Mouse (Mus musculus) neural tube, embryonic 14.5 days (tissue): ENCODE data around the gene Figla. TPM values are rescaled to one million over a fixed set of nuclear protein-coding genes. Genes with fewer than 3 reads are reported as not detected.

ENCODE experiments used
- ATAC-seq: fragments of 200-750 bp; cut with Nextera tagmentation; 2 replicates; pipeline ENCODE4 v1.8.0; 2017; ENCODE audit warnings: low read depth, mild to moderate bottlenecking, moderate TSS enrichment, moderate library complexity
- H3K27ac ChIP-seq: fragments of 300-500 bp; sonication (generic); 2 replicates; pipeline ENCODE4 v1.5.1; 2014; ENCODE audit warnings: low read depth, mild to moderate bottlenecking, control low read depth, low read length, moderate library complexity, mixed read lengths
- H3K27me3 ChIP-seq: fragments of 300-500 bp; sonication (generic); 2 replicates; pipeline ENCODE4 v1.6.1; 2014; ENCODE audit warnings: low read length; ENCODE audit not compliant: control insufficient read depth, insufficient read depth
- H3K36me3 ChIP-seq: fragments of 300-500 bp; sonication (generic); 2 replicates; pipeline ENCODE4 v1.6.1; 2014; ENCODE audit warnings: low read length, mixed read lengths; ENCODE audit not compliant: control insufficient read depth, insufficient read depth
- H3K4me1 ChIP-seq: fragments of 300-500 bp; sonication (generic); 2 replicates; pipeline ENCODE4 v1.6.1; 2014; ENCODE audit warnings: low read length; ENCODE audit not compliant: control insufficient read depth, insufficient read depth
- H3K4me2 ChIP-seq: fragments of 300-500 bp; sonication (generic); 2 replicates; pipeline ENCODE4 v1.6.1; 2014; ENCODE audit warnings: mild to moderate bottlenecking, low read depth, low read length, control low read depth
- H3K4me3 ChIP-seq: fragments of 300-500 bp; sonication (generic); 2 replicates; pipeline ENCODE4 v1.5.1; 2014; ENCODE audit warnings: low read depth, low read length, control low read depth, mixed read lengths
- H3K9ac ChIP-seq: fragments of 300-500 bp; sonication (generic); replicated peaks from 2 replicates; pipeline ENCODE4 v1.6.1; 2014; ENCODE audit warnings: low read depth, mild to moderate bottlenecking, control low read depth, low read length, mixed read lengths
- H3K9me3 ChIP-seq: fragments of 300-500 bp; sonication (generic); 2 replicates; pipeline ENCODE4 v1.6.1; 2016; ENCODE audit warnings: low read length; ENCODE audit not compliant: control insufficient read depth
- WGBS: fragments of 180-500 bp; shearing (Covaris S2); extraction: QIAGEN DNeasy Blood & Tissue Kit; methylation state at CpG from one replicate; pipeline ENCODE4 v1.1.7; 2014; 5-methylcytosine and 5-hydroxymethylcytosine counted together
- polyA plus RNA-seq: library from polyadenylated mRNA; unstranded; fragments of >200 nt; fragmentation: Nextera tagmentation; extraction: Ambion mirVana; gene quantifications from 2 replicates; pipeline ENCODE4 v1.2.1, GENCODE M21; 2014

The Figla gene
- polyA plus RNA-seq, 1 experiment from 2014 or later = not detected

- H3K4me2 ChIP-seq = no peak overlapping the region
- no peak overlapping the region for H3K9ac ChIP-seq
- H3K4me1 ChIP-seq = peaks cover 49% of the 10 kb centered on the region
- H3K9me3 ChIP-seq = no peaks in the 10 kb centered on the region
- no peak for ATAC-seq
- H3K36me3 ChIP-seq = no peaks in the 10 kb centered on the region
- peak overlapping the region; percentile 23; the same call in 1 of the 2 replicates for H3K27ac ChIP-seq
- H3K4me3 ChIP-seq = no peak overlapping the region
- H3K27me3 ChIP-seq = no peaks in the 10 kb centered on the region
- WGBS = 0% methylated on average over 1 of the region's 1 CpGs
These were observed 42.5 kb downstream of the Figla start for GRCm38 (mm10) chr6:86058475-86058874.

GRCm38 (mm10) chr6:86059151-86059853 is 43.3 kb downstream of the Figla start:
- Histone ChIP-seq H3K4me1 (peaks cover 55% of the 10 kb centered on the region), H3K9ac (peak overlapping the region; percentile 35; the same call in 1 of the 2 replicates), H3K9me3 (no peaks in the 10 kb centered on the region), H3K27me3 (no peaks in the 10 kb centered on the region), H3K4me2 (peak overlapping the region; percentile 2; the same call in 1 of the 2 replicates), H3K27ac (peak overlapping the region; percentile 86), H3K4me3 (no peak overlapping the region), H3K36me3 (no peaks in the 10 kb centered on the region)
- ATAC-seq = peak; percentile 66; the same call in 1 of the 2 replicates
- 20% methylated on average over 7 of the region's 7 CpGs for WGBS

- Histone ChIP-seq H3K27ac (peak overlapping the region; percentile 86; the same call in 1 of the 2 replicates), H3K4me3 (no peak overlapping the region), H3K9ac (no peak overlapping the region), H3K36me3 (no peaks in the 10 kb centered on the region), H3K27me3 (no peaks in the 10 kb centered on the region), H3K4me1 (peaks cover 63% of the 10 kb centered on the region), H3K9me3 (no peaks in the 10 kb centered on the region), H3K4me2 (no peak overlapping the region)
- WGBS = 94% methylated on average over 3 of the region's 3 CpGs
- no peak for ATAC-seq
These were observed 44.2 kb downstream of the Figla start for GRCm38 (mm10) chr6:86060170-86060569.

GRCm38 (mm10) chr6:86062226-86062625 is 46.3 kb downstream of the Figla start:
- H3K36me3 ChIP-seq = no peaks in the 10 kb centered on the region
- no peaks in the 10 kb centered on the region for H3K9me3 ChIP-seq
- ATAC-seq = no peak
- no peak overlapping the region for H3K4me3 ChIP-seq
- WGBS = 32% methylated on average over 5 of the region's 5 CpGs
- no peaks in the 10 kb centered on the region for H3K27me3 ChIP-seq
- peak overlapping the region; percentile 23 for H3K4me2 ChIP-seq
- peaks cover 78% of the 10 kb centered on the region for H3K4me1 ChIP-seq
- peak overlapping the region; percentile 91 for H3K27ac ChIP-seq
- no peak overlapping the region for H3K9ac ChIP-seq

GRCm38 (mm10) chr6:86062684-86063083 is 46.7 kb downstream of the Figla start:
- H3K4me3 ChIP-seq = no peak overlapping the region
- no peaks in the 10 kb centered on the region for H3K36me3 ChIP-seq
- no peaks in the 10 kb centered on the region for H3K9me3 ChIP-seq
- H3K4me2 ChIP-seq = peak overlapping the region; percentile 23
- peaks cover 76% of the 10 kb centered on the region for H3K4me1 ChIP-seq
- ATAC-seq = 0 out of 2 replicates have a peak, but pooled peaks have one; percentile 13
- no peaks in the 10 kb centered on the region for H3K27me3 ChIP-seq
- no peak overlapping the region for H3K9ac ChIP-seq
- 56% methylated on average over 2 of the region's 2 CpGs for WGBS
- peak overlapping the region; percentile 91 for H3K27ac ChIP-seq

- WGBS = 11% methylated on average over 6 of the region's 6 CpGs
- peaks cover 60% of the 10 kb centered on the region for H3K4me1 ChIP-seq
- no peaks in the 10 kb centered on the region for H3K36me3 ChIP-seq
- H3K9ac ChIP-seq = no peak overlapping the region
- H3K27me3 ChIP-seq = no peaks in the 10 kb centered on the region
- ATAC-seq = peak; percentile 57
- peak overlapping the region; percentile 91 for H3K27ac ChIP-seq
- H3K4me2 ChIP-seq = no peak overlapping the region; the same call in 1 of the 2 replicates
- H3K9me3 ChIP-seq = no peaks in the 10 kb centered on the region
- H3K4me3 ChIP-seq = no peak overlapping the region
These were observed 48.5 kb downstream of the Figla start for GRCm38 (mm10) chr6:86064318-86065016.

GRCm38 (mm10) chr6:86066727-86067126 is 50.8 kb downstream of the Figla start:
- Histone ChIP-seq H3K9me3 (no peaks in the 10 kb centered on the region), H3K27me3 (no peaks in the 10 kb centered on the region), H3K4me2 (no peak overlapping the region), H3K4me1 (peaks cover 59% of the 10 kb centered on the region), H3K4me3 (no peak overlapping the region), H3K27ac (peak overlapping the region; percentile 8; the same call in 1 of the 2 replicates), H3K9ac (no peak overlapping the region), H3K36me3 (no peaks in the 10 kb centered on the region)
- ATAC-seq = no peak
- 75% methylated on average over 6 of the region's 6 CpGs for WGBS

GRCm38 (mm10) chr6:86067145-86067544 is 51.2 kb downstream of the Figla start:
- H3K36me3 ChIP-seq = no peaks in the 10 kb centered on the region
- 58% methylated on average over 5 of the region's 5 CpGs for WGBS
- no peak overlapping the region for H3K27ac ChIP-seq
- no peaks in the 10 kb centered on the region for H3K27me3 ChIP-seq
- no peaks in the 10 kb centered on the region for H3K9me3 ChIP-seq
- H3K9ac ChIP-seq = no peak overlapping the region
- no peak overlapping the region for H3K4me3 ChIP-seq
- no peak for ATAC-seq
- H3K4me2 ChIP-seq = no peak overlapping the region
- H3K4me1 ChIP-seq = peaks cover 56% of the 10 kb centered on the region

GRCm38 (mm10) chr6:86069009-86069408 is 53.0 kb downstream of the Figla start:
- no peaks in the 10 kb centered on the region for H3K36me3 ChIP-seq
- H3K4me1 ChIP-seq = peaks cover 39% of the 10 kb centered on the region
- no peaks in the 10 kb centered on the region for H3K27me3 ChIP-seq
- 62% methylated on average over 5 of the region's 5 CpGs for WGBS
- H3K4me3 ChIP-seq = no peak overlapping the region
- no peak for ATAC-seq
- H3K27ac ChIP-seq = no peak overlapping the region
- H3K9me3 ChIP-seq = no peaks in the 10 kb centered on the region
- H3K4me2 ChIP-seq = no peak overlapping the region
- H3K9ac ChIP-seq = no peak overlapping the region
